Mouse (Mus musculus) CH12.LX (cell line): ENCODE measurements around the gene Socs2. TPM values are rescaled to one million over a fixed set of nuclear protein-coding genes. Genes with fewer than 3 reads are reported as not detected.
A peak's percentile ranks its signal among the peaks of the same experiment; 100 is the strongest.

Source experiments
- DNase-seq: peaks from one replicate; pipeline ENCODE4 v3.0.0-alpha.2; 2013; ENCODE audit errors: extremely low read depth
- H3K27ac ChIP-seq: 2 replicates; pipeline ENCODE4 v1.5.1; 2012; ENCODE audit warnings: low read depth, mild to moderate bottlenecking, control low read depth, moderate library complexity; ENCODE audit not compliant: insufficient read depth
- H3K27me3 ChIP-seq: replicated peaks from 2 replicates; pipeline ENCODE3; 2012; ENCODE audit warnings: inconsistent platforms
- H3K36me3 ChIP-seq, 2 experiments: replicated peaks in 1 of 2; 2 replicates each; pipeline versions ENCODE3 to v1.6.1; 2012; ENCODE audit warnings: inconsistent platforms in 1 of 2, low read length in 1 of 2, mild to moderate bottlenecking in 1 of 2, mixed read lengths in 1 of 2, moderate library complexity in 1 of 2; ENCODE audit not compliant: control insufficient read depth in 1 of 2, insufficient read depth in 1 of 2
- H3K4me1 ChIP-seq, 2 experiments: 2 replicates each; pipeline ENCODE4 v1.6.1; 2012; ENCODE audit warnings: inconsistent platforms in 1 of 2, moderate library complexity in 1 of 2; ENCODE audit not compliant: insufficient read depth in 2 of 2, control insufficient read depth in 1 of 2
- H3K4me2 ChIP-seq: 2 replicates; pipeline ENCODE4 v1.6.1; 2012; ENCODE audit warnings: low read depth, mild to moderate bottlenecking, control low read depth; ENCODE audit not compliant: poor library complexity, insufficient read depth, severe bottlenecking
- H3K4me3 ChIP-seq, 3 experiments: fragments of 150-350 bp in 1 of 3; sonication (generic) in 1 of 3; replicated peaks in 1 of 3; 2 replicates each; pipeline versions ENCODE3 to v1.5.1; 2011 to 2012; ENCODE audit warnings: low read depth in 2 of 3, low read length in 2 of 3, mild to moderate bottlenecking in 2 of 3, moderate library complexity in 2 of 3, control low read depth in 1 of 3, improper control_type of control experiment in 1 of 3, inconsistent platforms in 1 of 3, mixed read lengths in 1 of 3; ENCODE audit not compliant: poor library complexity in 1 of 3
- H3K79me2 ChIP-seq: replicated peaks from 2 replicates; pipeline ENCODE4 v1.6.1; 2012; ENCODE audit warnings: mild to moderate bottlenecking, moderate library complexity; ENCODE audit not compliant: control insufficient read depth, poor library complexity, insufficient read depth, severe bottlenecking; ENCODE audit errors: extremely low read depth
- H3K9ac ChIP-seq: 2 replicates; pipeline ENCODE4 v1.6.1; 2012; ENCODE audit warnings: low read depth, mild to moderate bottlenecking, control low read depth, moderate library complexity; ENCODE audit not compliant: insufficient read depth
- H3K9me3 ChIP-seq: replicated peaks from 2 replicates; pipeline ENCODE3; 2012; ENCODE audit warnings: low read length, inconsistent platforms, mixed read lengths
- BHLHE40 ChIP-seq: IDR thresholded peaks from 2 replicates; pipeline ENCODE4 v1.6.1; 2011; ENCODE audit warnings: mild to moderate bottlenecking, low read depth, low read length, improper control_type of control experiment
- CTCF ChIP-seq, 2 experiments: IDR thresholded peaks in 1 of 2; conservative IDR thresholded peaks in 1 of 2; 2 replicates each; pipeline ENCODE4 v1.5.1; 2011 to 2012; ENCODE audit warnings: low read depth in 2 of 2, low read length in 2 of 2, improper control_type of control experiment in 1 of 2, inconsistent platforms in 1 of 2, mild to moderate bottlenecking in 1 of 2, moderate library complexity in 1 of 2
- HCFC1 ChIP-seq: IDR thresholded peaks from 2 replicates; pipeline ENCODE4 v1.6.1; 2012; ENCODE audit warnings: low read depth, mild to moderate bottlenecking, inconsistent platforms, low read length, improper control_type of control experiment
- IRF4 ChIP-seq: IDR thresholded peaks from 2 replicates; pipeline ENCODE4 v1.6.1; 2014; ENCODE audit warnings: low read depth, mild to moderate bottlenecking, inconsistent platforms, low read length, improper control_type of control experiment
- JUN ChIP-seq: IDR thresholded peaks from 2 replicates; pipeline ENCODE4 v1.6.1; 2011; ENCODE audit warnings: low read depth, mild to moderate bottlenecking, low read length, improper control_type of control experiment, moderate library complexity; ENCODE audit not compliant: insufficient read depth
- JUND ChIP-seq: conservative IDR thresholded peaks from 2 replicates; pipeline ENCODE4 v1.6.1; 2011; ENCODE audit warnings: low read depth, low read length, improper control_type of control experiment
- MAZ ChIP-seq: IDR thresholded peaks from 2 replicates; pipeline ENCODE4 v1.6.1; 2012; ENCODE audit warnings: low read depth, mild to moderate bottlenecking, inconsistent platforms, low read length, improper control_type of control experiment, moderate library complexity
- MYC ChIP-seq: IDR thresholded peaks from 2 replicates; pipeline ENCODE4 v1.6.1; 2011; ENCODE audit warnings: low read depth, mild to moderate bottlenecking, improper control_type of control experiment, low read length
- NELFE ChIP-seq: IDR thresholded peaks from 2 replicates; pipeline ENCODE4 v1.6.1; 2011; ENCODE audit warnings: low read depth, low read length, improper control_type of control experiment
- NRF1 ChIP-seq: IDR thresholded peaks from 2 replicates; pipeline ENCODE4 v1.6.1; 2014; ENCODE audit warnings: low read depth, mild to moderate bottlenecking, inconsistent platforms, low read length, improper control_type of control experiment, moderate library complexity
- POLR2A ChIP-seq: IDR thresholded peaks from 2 replicates; pipeline ENCODE4 v1.6.1; 2011; ENCODE audit warnings: low read depth, mild to moderate bottlenecking, improper control_type of control experiment, low read length
- SIN3A ChIP-seq: IDR thresholded peaks from 2 replicates; pipeline ENCODE4 v1.6.1; 2012; ENCODE audit warnings: low read length, improper control_type of control experiment, inconsistent platforms
- TBP ChIP-seq: conservative IDR thresholded peaks from 2 replicates; pipeline ENCODE4 v1.6.1; 2011; ENCODE audit warnings: low read depth, low read length, improper control_type of control experiment
- TCF12 ChIP-seq: IDR thresholded peaks from 2 replicates; pipeline ENCODE4 v1.6.1; 2014; ENCODE audit warnings: low read depth, mild to moderate bottlenecking, inconsistent platforms, low read length, improper control_type of control experiment
- UBTF ChIP-seq: IDR thresholded peaks from 2 replicates; pipeline ENCODE4 v1.6.1; 2012; ENCODE audit warnings: low read depth, mild to moderate bottlenecking, inconsistent platforms, low read length, improper control_type of control experiment, moderate library complexity
- USF1 ChIP-seq: IDR thresholded peaks from 2 replicates; pipeline ENCODE4 v1.6.1; 2014; ENCODE audit warnings: low read depth, mild to moderate bottlenecking, inconsistent platforms, low read length, improper control_type of control experiment
- ZMIZ1 ChIP-seq: IDR thresholded peaks from 2 replicates; pipeline ENCODE4 v1.6.1; 2012; ENCODE audit warnings: low read depth, mild to moderate bottlenecking, inconsistent platforms, low read length, improper control_type of control experiment
- dilution Hi-C: fragments of 300-500 bp; cut with MboI; formaldehyde crosslinking; loops from 2 replicates; pipeline ENCODE4 v1.14.3; 2020; ENCODE audit warnings: low sequenced_read_pairs; ENCODE audit not compliant: extremely low pct_unique_long_range_greater_than_20kb, extremely low pct_ligation_motif_present
- in situ Hi-C: fragments of 300-500 bp; cut with MboI; formaldehyde crosslinking; loops from 3 replicates; pipeline ENCODE4 v1.14.3; 2019; ENCODE audit warnings: low sequenced_read_pairs, low pct_ligation_motif_present, low pct_unique_long_range_greater_than_20kb, mixed read lengths
- polyA plus RNA-seq: library from polyadenylated mRNA; unstranded; fragments of >175 nt; gene quantifications from 2 replicates; pipeline ENCODE4 v1.2.1, GENCODE M21; 2012; ENCODE audit warnings: low read depth; ENCODE audit not compliant: insufficient read length
- total RNA-seq, 2 experiments: library from RNA; depleted of rRNA; stranded (reverse); fragments of 300-350 nt in 1 of 2; fragments of >200 nt in 1 of 2; gene quantifications; 2 replicates each; pipeline ENCODE4 v1.2.3; 2012 to 2014

The Socs2 gene
- total RNA-seq (2012; rRNA removed) (7.8 and 8.1 TPM in 2 replicates), total RNA-seq (2014; rRNA removed) (13.8 and 15.7 TPM in 2 replicates), polyA plus RNA-seq (12.0 and 16.3 TPM in 2 replicates)

DNA sequence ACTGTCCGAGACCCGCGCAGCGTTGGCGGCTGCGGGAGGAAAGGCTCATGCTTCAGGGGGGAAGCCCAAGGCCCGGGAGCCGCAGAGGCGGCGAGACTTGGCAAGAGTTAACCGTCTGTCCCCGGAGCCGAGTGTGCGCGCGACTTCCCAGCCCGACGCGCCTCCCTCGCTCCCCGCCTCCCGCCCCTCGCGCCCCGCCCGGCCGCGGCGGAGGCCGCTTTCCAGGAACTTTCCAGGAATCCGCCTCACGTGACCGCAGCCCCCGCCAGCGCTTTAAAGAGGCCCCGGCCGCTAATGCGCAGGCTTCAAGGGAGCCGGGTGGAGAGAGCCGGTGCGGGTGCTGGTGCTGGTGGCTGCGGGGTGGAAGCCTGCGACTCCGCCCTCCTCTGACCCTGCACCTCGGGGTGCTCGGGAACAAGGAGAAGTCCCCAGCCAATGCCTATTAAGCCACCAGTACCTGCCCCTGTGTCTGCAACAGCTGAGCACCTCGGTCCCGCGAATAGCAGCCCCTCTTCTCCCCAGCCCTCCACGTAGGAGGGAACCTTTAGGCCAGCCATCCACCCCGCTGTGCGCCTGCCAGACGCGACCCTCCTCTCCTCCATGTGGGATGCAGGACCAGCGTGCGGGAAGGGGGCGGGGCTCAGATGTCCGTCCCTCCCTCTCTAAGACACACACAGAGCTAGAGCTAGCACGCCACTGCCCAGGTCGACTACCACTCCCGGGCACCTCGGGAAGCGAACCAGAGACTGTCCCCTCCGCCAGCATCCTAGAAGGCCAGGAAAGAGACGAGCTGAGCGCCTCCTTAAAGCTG, at the start of gene Socs2:
Socs2 (minus strand) TSS at position 496 of the 811 bp plus-strand sequence.
- H3K27me3 ChIP-seq = no peaks in the 10 kb centered on the region
- no peaks in the 10 kb centered on the region for H3K9me3 ChIP-seq
- in situ Hi-C loops (loop anchor here (10.0 kb wide), 1 partner anchor 422 kb away; no protein-coding TSS in a partner anchor), dilution Hi-C loops (no loop called here)
- no peak within 1 kb of the TSS for H3K27ac ChIP-seq
- peaks cover 0 to 10% of the 10 kb centered on the region in 2 experiments; a peak in 2 of 4 replicates for H3K4me1 ChIP-seq
- no peaks in the 10 kb centered on the region for H3K79me2 ChIP-seq
- peaks cover 2 to 6% of the 10 kb centered on the region in 2 experiments for H3K36me3 ChIP-seq
- peak; percentile 62 for DNase-seq
- peak within 1 kb of the TSS; percentile 87 for H3K4me2 ChIP-seq
- H3K9ac ChIP-seq = peak within 1 kb of the TSS; percentile 59
- H3K4me3 ChIP-seq = peak within 1 kb of the TSS; percentile 60 to 68 (median 62)
- no peak for TF ChIP-seq JUN
- TF ChIP-seq MAZ = peak; percentile 77; the same call in 1 of the 2 replicates
- TF ChIP-seq CTCF (conservative IDR thresholded peaks at IDR 0.05 in 1 of 2, IDR thresholded peaks at IDR 0.05 in 1 of 2; ENCODE audit: low read depth in 2 of 2, low read length in 2 of 2) = no peak
- TF ChIP-seq SIN3A = peak; percentile 32; the same call in 1 of the 2 replicates
- peak; percentile 68 for TF ChIP-seq POLR2A
- peak; percentile 52; the same call in 1 of the 2 replicates for TF ChIP-seq UBTF
- peak; percentile 69 for TF ChIP-seq USF1
- no peak for TF ChIP-seq ZMIZ1
- TF ChIP-seq TCF12 = 0 out of 2 replicates have a peak, but pooled peaks have one; percentile 4
- 0 out of 2 replicates have a peak, but pooled peaks have one; percentile 15 for TF ChIP-seq HCFC1
- peak; percentile 47; the same call in 1 of the 2 replicates for TF ChIP-seq NELFE
- 0 out of 2 replicates have a peak, but pooled peaks have one; percentile 15 for TF ChIP-seq MYC
- TF ChIP-seq IRF4 = peak; percentile 14; the same call in 1 of the 2 replicates
- TF ChIP-seq BHLHE40 = peak; percentile 89
- TF ChIP-seq NRF1 = peak; percentile 66
- no peak for TF ChIP-seq TBP

DNA sequence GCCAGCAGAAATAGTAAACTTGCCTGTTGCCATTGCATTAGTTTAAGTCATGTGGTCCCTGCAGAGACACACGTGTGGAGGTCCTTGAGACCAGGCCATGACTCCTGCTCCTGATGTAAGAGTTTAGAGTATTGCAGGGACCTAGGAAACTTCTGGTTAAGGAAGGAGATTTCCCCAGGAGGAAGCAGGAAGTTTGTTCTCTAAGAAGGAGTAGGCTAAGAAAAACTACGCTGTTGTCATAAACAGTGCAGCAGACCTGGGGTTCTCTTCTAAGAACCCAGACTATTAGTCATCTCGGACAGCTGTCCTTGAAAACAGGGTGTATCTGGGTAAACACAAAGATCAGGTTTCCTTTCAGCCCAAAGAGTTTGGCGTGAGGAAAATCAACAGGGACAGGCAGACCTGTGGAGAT, 48.5 kb upstream of the Socs2 start:
- no peaks in the 10 kb centered on the region for H3K79me2 ChIP-seq
- no peak overlapping the region for H3K4me2 ChIP-seq
- dilution Hi-C loops (no loop called here), in situ Hi-C loops (no loop called here)
- peaks cover 3 to 10% of the 10 kb centered on the region in 2 experiments; a peak in 1 of 4 replicates for H3K4me1 ChIP-seq
- H3K9me3 ChIP-seq = no peaks in the 10 kb centered on the region
- DNase-seq = no peak
- H3K36me3 ChIP-seq = no peaks in the 10 kb centered on the region
- no peak overlapping the region for H3K9ac ChIP-seq
- H3K27ac ChIP-seq = no peak overlapping the region
- no peak overlapping the region for H3K4me3 ChIP-seq
- H3K27me3 ChIP-seq = no peaks in the 10 kb centered on the region
- TF ChIP-seq JUND (no peak), TCF12 (no peak), USF1 (no peak)
